Mouse (Mus musculus) midbrain, embryonic 15.5 days (tissue): Measurements from ENCODE around the gene Cyp4f13. TPM values are rescaled to one million over a fixed set of nuclear protein-coding genes. Genes with fewer than 3 reads are reported as not detected.

Experiments used
- ATAC-seq: fragments of 200-750 bp; cut with Nextera tagmentation; replicated peaks from 2 replicates; pipeline ENCODE4 v1.8.0; 2017; ENCODE audit warnings: moderate TSS enrichment
- H3K27ac ChIP-seq: fragments of 300-500 bp; sonication (generic); 2 replicates; pipeline ENCODE4 v1.5.1; 2015; ENCODE audit warnings: mild to moderate bottlenecking, inconsistent platforms
- H3K27me3 ChIP-seq: fragments of 300-500 bp; sonication (generic); replicated peaks from 2 replicates; pipeline ENCODE4 v1.6.1; 2015; ENCODE audit warnings: inconsistent platforms
- H3K36me3 ChIP-seq: fragments of 300-500 bp; sonication (generic); replicated peaks from 2 replicates; pipeline ENCODE4 v1.6.1; 2015; ENCODE audit warnings: inconsistent platforms
- H3K4me1 ChIP-seq: fragments of 300-500 bp; sonication (generic); 2 replicates; pipeline ENCODE4 v1.6.1; 2015; ENCODE audit warnings: inconsistent platforms
- H3K4me2 ChIP-seq: fragments of 300-500 bp; sonication (generic); 2 replicates; pipeline ENCODE4 v1.6.1; 2015; ENCODE audit warnings: inconsistent platforms, mild to moderate bottlenecking, moderate library complexity
- H3K4me3 ChIP-seq: fragments of 300-500 bp; sonication (generic); 2 replicates; pipeline ENCODE4 v1.5.1; 2015; ENCODE audit warnings: mild to moderate bottlenecking, inconsistent platforms
- H3K9ac ChIP-seq: fragments of 300-500 bp; sonication (generic); 2 replicates; pipeline ENCODE4 v1.6.1; 2015; ENCODE audit warnings: mild to moderate bottlenecking, inconsistent platforms
- H3K9me3 ChIP-seq: fragments of 300-500 bp; sonication (generic); 2 replicates; pipeline ENCODE4 v1.6.1; 2016; ENCODE audit warnings: inconsistent platforms
- WGBS: fragments of 180-500 bp; shearing (Covaris S2); methylation state at CpG from one replicate; pipeline ENCODE4 v1.1.7; 2015; ENCODE audit warnings: mixed read lengths; 5-methylcytosine and 5-hydroxymethylcytosine counted together
- polyA plus RNA-seq: library from polyadenylated mRNA; unstranded; fragments of >200 nt; fragmentation: Nextera tagmentation; extraction: Ambion mirVana; gene quantifications from 2 replicates; pipeline ENCODE4 v1.2.1, GENCODE M21; 2015

The Cyp4f13 gene
- polyA plus RNA-seq, 1 experiment from 2014 or later: 7.7 TPM

- Histone ChIP-seq H3K4me2 (no peak overlapping the region), H3K4me3 (no peak overlapping the region), H3K9ac (no peak overlapping the region), H3K9me3 (no peaks in the 10 kb centered on the region), H3K36me3 (no peaks in the 10 kb centered on the region), H3K27ac (no peak overlapping the region), H3K27me3 (no peaks in the 10 kb centered on the region), H3K4me1 (peaks cover 6% of the 10 kb centered on the region; the same call in 1 of the 2 replicates)
- ATAC-seq: no peak
- 71% methylated on average over 3 of the region's 3 CpGs for WGBS
These were observed 2.7 kb downstream of the Cyp4f13 start for GRCm38 (mm10) chr17:32944402-32945035.

- Histone ChIP-seq H3K36me3 (no peaks in the 10 kb centered on the region), H3K4me3 (no peak overlapping the region), H3K9me3 (no peaks in the 10 kb centered on the region), H3K4me1 (peaks cover 6% of the 10 kb centered on the region; the same call in 1 of the 2 replicates), H3K4me2 (no peak overlapping the region), H3K27me3 (no peaks in the 10 kb centered on the region; the same call in 1 of the 2 replicates), H3K9ac (no peak overlapping the region), H3K27ac (no peak overlapping the region)
- ATAC-seq: no peak
- WGBS: 94% methylated on average over 3 of the region's 3 CpGs
These were observed 3.5 kb downstream of the Cyp4f13 start for GRCm38 (mm10) chr17:32943661-32944060.

GRCm38 (mm10) chr17:32939831-32940230, 7.4 kb downstream of the Cyp4f13 start:
- no peak for ATAC-seq
- Histone ChIP-seq H3K27me3 (no peaks in the 10 kb centered on the region; the same call in 1 of the 2 replicates), H3K27ac (no peak overlapping the region), H3K4me1 (no peaks in the 10 kb centered on the region), H3K4me3 (no peak overlapping the region), H3K9ac (no peak overlapping the region), H3K9me3 (no peaks in the 10 kb centered on the region), H3K36me3 (no peaks in the 10 kb centered on the region), H3K4me2 (no peak overlapping the region)
- WGBS: 78% methylated on average over 4 of the region's 4 CpGs

GRCm38 (mm10) chr17:32927803-32928202, 19.4 kb downstream of the Cyp4f13 start:
- H3K4me1 ChIP-seq: peaks cover 5% of the 10 kb centered on the region; the same call in 1 of the 2 replicates
- H3K27ac ChIP-seq: no peak overlapping the region
- H3K27me3 ChIP-seq: peaks cover 15% of the 10 kb centered on the region; the same call in 1 of the 2 replicates
- no peak overlapping the region for H3K4me2 ChIP-seq
- no peaks in the 10 kb centered on the region for H3K9me3 ChIP-seq
- H3K36me3 ChIP-seq: no peaks in the 10 kb centered on the region
- 88% methylated on average over 5 of the region's 5 CpGs for WGBS
- no peak overlapping the region for H3K9ac ChIP-seq
- no peak overlapping the region for H3K4me3 ChIP-seq
- no peak for ATAC-seq

GRCm38 (mm10) chr17:32924658-32925312, 22.4 kb downstream of the Cyp4f13 start:
- H3K4me3 ChIP-seq: peak overlapping the region; percentile 51
- no peaks in the 10 kb centered on the region for H3K36me3 ChIP-seq
- peaks cover 9% of the 10 kb centered on the region; the same call in 1 of the 2 replicates for H3K27me3 ChIP-seq
- peaks cover 5% of the 10 kb centered on the region; the same call in 1 of the 2 replicates for H3K4me1 ChIP-seq
- WGBS: 15% methylated on average over 32 of the region's 32 CpGs
- H3K9ac ChIP-seq: peak overlapping the region; percentile 60
- peak overlapping the region; percentile 64 for H3K27ac ChIP-seq
- H3K4me2 ChIP-seq: peak overlapping the region; percentile 77
- ATAC-seq: peak; percentile 97
- no peaks in the 10 kb centered on the region for H3K9me3 ChIP-seq

- no peak for ATAC-seq
- Histone ChIP-seq H3K36me3 (no peaks in the 10 kb centered on the region), H3K4me2 (no peak overlapping the region), H3K9ac (no peak overlapping the region), H3K27ac (no peak overlapping the region), H3K4me3 (no peak overlapping the region), H3K4me1 (peaks cover 5% of the 10 kb centered on the region; the same call in 1 of the 2 replicates), H3K9me3 (no peaks in the 10 kb centered on the region), H3K27me3 (peaks cover 9% of the 10 kb centered on the region; the same call in 1 of the 2 replicates)
- 95% methylated on average over 1 of the region's 1 CpGs for WGBS
These were observed 23.5 kb downstream of the Cyp4f13 start for GRCm38 (mm10) chr17:32923681-32924080.

GRCm38 (mm10) chr17:32919123-32919522, 28.1 kb downstream of the Cyp4f13 start:
- ATAC-seq: no peak
- 87% methylated on average over 2 of the region's 2 CpGs for WGBS
- H3K4me2 ChIP-seq: no peak overlapping the region
- H3K9ac ChIP-seq: no peak overlapping the region
- no peaks in the 10 kb centered on the region for H3K9me3 ChIP-seq
- no peaks in the 10 kb centered on the region for H3K36me3 ChIP-seq
- no peaks in the 10 kb centered on the region for H3K27me3 ChIP-seq
- no peaks in the 10 kb centered on the region for H3K4me1 ChIP-seq
- no peak overlapping the region for H3K4me3 ChIP-seq
- no peak overlapping the region for H3K27ac ChIP-seq

- Histone ChIP-seq H3K4me1 (no peaks in the 10 kb centered on the region), H3K27me3 (no peaks in the 10 kb centered on the region), H3K4me3 (no peak within 1 kb of the TSS), H3K4me2 (no peak within 1 kb of the TSS), H3K9me3 (no peaks in the 10 kb centered on the region), H3K36me3 (no peaks in the 10 kb centered on the region), H3K9ac (no peak within 1 kb of the TSS), H3K27ac (no peak within 1 kb of the TSS)
- WGBS: 57% methylated on average over 2 of the region's 2 CpGs
- no peak for ATAC-seq
These were observed 30.1 kb downstream of the Cyp4f13 start, which contains the start of gene Cyp4f14 for GRCm38 (mm10) chr17:32917131-32917530. Gene Cyp4f14 (minus strand): TSS chr17:32917342.

- Histone ChIP-seq H3K27ac (no peak overlapping the region), H3K9me3 (no peaks in the 10 kb centered on the region), H3K9ac (no peak overlapping the region), H3K4me2 (no peak overlapping the region), H3K27me3 (no peaks in the 10 kb centered on the region), H3K4me3 (no peak overlapping the region), H3K36me3 (no peaks in the 10 kb centered on the region), H3K4me1 (no peaks in the 10 kb centered on the region)
- 84% methylated on average over 1 of the region's 1 CpGs for WGBS
- no peak for ATAC-seq
These were observed 31.1 kb downstream of the Cyp4f13 start for GRCm38 (mm10) chr17:32916075-32916474.

GRCm38 (mm10) chr17:32906172-32906571, 41.0 kb downstream of the Cyp4f13 start:
- 0 out of 2 replicates have a peak, but pooled peaks cover 3% of the 10 kb centered on the region for H3K27me3 ChIP-seq
- no peaks in the 10 kb centered on the region for H3K36me3 ChIP-seq
- H3K4me1 ChIP-seq: no peaks in the 10 kb centered on the region
- H3K9me3 ChIP-seq: no peaks in the 10 kb centered on the region
- no peak overlapping the region for H3K9ac ChIP-seq
- no peak overlapping the region for H3K27ac ChIP-seq
- H3K4me3 ChIP-seq: no peak overlapping the region
- ATAC-seq: no peak
- 87% methylated on average over 10 of the region's 10 CpGs for whole genome bisulfite sequencing
- no peak overlapping the region for H3K4me2 ChIP-seq

GRCm38 (mm10) chr17:32905239-32905638, 42.0 kb downstream of the Cyp4f13 start:
- Histone ChIP-seq H3K4me2 (peak overlapping the region; percentile 41), H3K4me1 (no peaks in the 10 kb centered on the region), H3K9me3 (no peaks in the 10 kb centered on the region), H3K36me3 (no peaks in the 10 kb centered on the region), H3K9ac (no peak overlapping the region), H3K4me3 (peak overlapping the region; percentile 24), H3K27me3 (0 out of 2 replicates have a peak, but pooled peaks cover 3% of the 10 kb centered on the region), H3K27ac (no peak overlapping the region)
- no peak for ATAC-seq
- 9% methylated on average over 19 of the region's 19 CpGs for WGBS

- no peaks in the 10 kb centered on the region for H3K9me3 ChIP-seq
- no peak overlapping the region for H3K9ac ChIP-seq
- no peak for ATAC-seq
- H3K4me3 ChIP-seq: no peak overlapping the region
- no peak overlapping the region for H3K4me2 ChIP-seq
- WGBS: 68% methylated on average over 2 of the region's 2 CpGs
- H3K27ac ChIP-seq: no peak overlapping the region
- H3K4me1 ChIP-seq: no peaks in the 10 kb centered on the region
- 0 out of 2 replicates have a peak, but pooled peaks cover 3% of the 10 kb centered on the region for H3K27me3 ChIP-seq
- H3K36me3 ChIP-seq: no peaks in the 10 kb centered on the region
These were observed 42.8 kb downstream of the Cyp4f13 start for GRCm38 (mm10) chr17:32904414-32904813.
